Mouse (Mus musculus) spleen, postnatal 4 days (tissue): ENCODE measurements around the gene Phyhipl.

Experiments
- DNase-seq, 2 experiments: peaks; one replicate each; pipeline ENCODE4 v3.0.0; 2022; ENCODE audit warnings: low spot score in 2 of 2

Phyhipl gene

DNA sequence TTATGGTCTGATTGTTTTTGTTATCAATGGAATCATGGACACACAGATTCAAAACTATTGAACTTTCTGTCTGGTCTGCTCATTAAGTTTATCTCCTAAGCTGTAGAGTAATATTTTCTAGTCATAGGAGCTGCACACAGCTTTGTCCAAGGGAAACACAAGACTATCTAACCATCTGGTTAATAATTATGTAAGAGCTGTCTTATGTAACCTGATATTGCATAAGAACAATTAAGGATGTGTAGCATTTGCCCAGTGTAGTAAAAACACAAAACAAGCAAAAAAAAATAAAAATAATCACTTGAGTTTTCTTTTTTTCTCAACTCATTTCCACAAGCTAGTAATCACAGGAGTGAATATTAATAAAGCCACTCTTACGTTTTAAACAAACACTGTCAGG, 20.5 kb downstream of the Phyhipl start:
- no peak for DNase-seq

DNA sequence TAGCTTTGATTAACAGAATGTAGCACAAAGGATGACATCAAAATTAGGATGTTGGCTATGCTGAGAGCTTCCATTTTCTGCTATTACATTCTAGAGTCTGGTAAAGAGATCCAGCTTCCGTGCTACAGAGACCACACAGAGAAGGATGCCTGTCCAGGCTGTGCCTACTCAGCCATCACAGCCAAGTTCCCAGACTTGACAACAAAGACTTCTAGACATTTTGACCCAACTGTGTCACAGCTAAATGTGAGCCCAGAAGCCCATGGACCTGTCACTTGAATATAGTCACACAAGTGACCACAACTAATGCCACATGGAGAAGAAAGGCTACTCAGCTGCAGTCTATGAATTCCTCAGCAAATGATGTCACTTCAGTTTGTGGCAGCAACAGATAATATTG, 24.6 kb downstream of the Phyhipl start:
- DNase-seq: no peak

DNA sequence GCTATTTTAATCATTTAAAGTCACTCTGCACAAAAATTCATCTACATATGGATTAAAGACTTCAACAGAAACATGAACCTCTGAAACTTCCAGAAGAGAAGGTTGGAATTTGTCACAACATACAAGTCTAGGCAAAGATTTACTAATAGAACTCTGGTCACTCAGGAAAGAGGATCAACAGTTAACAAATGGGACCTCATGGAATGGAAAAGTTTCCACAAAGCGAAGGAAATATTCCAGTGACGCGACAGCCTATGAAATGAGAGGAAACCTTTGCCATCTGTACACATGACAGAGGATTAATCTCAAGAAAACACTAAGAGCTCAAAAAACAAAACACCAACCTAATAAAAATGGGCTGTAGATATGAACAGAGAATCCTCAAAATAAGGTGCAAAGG, 32.3 kb downstream of the Phyhipl start:
- DNase-seq: no peak

DNA sequence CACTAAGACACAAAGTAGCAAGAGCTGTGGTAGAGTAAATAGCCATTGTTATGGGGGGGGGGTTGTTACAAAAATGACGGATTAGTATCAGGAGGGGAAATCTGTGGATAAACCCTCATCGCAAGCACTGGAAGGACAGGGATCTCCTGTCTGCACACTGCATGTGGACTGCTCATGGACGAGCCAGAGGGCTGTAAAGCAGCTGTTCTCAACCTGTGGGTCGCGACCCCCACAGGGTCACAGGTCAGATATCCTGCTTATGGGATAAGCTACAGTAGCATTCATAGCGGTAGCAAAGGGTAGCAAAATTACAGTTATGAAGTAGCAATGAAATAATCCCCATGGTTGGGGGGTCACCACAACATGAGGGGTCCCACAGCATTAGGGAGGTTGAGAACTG, 39.4 kb downstream of the Phyhipl start:
- DNase-seq: no peak

DNA sequence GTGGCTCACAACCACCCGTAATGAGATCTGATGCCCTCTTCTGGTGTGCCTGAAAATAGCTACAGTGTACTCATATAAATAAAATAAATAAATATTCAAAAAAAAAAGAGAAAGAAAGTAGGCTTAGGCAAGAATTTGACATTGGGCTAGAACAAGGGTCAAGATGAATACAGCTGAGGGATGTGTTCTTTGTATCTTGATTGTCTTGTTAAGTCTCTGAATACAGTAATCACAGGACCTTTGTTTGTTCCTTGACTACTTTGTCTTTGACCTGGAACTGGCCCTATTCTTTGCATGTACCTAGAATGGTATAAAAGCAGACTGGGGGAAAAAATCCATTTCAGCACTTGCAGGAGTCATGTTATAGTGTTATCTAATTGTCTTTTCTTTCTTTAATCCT, 44.1 kb downstream of the Phyhipl start:
- no peak for DNase-seq

DNA sequence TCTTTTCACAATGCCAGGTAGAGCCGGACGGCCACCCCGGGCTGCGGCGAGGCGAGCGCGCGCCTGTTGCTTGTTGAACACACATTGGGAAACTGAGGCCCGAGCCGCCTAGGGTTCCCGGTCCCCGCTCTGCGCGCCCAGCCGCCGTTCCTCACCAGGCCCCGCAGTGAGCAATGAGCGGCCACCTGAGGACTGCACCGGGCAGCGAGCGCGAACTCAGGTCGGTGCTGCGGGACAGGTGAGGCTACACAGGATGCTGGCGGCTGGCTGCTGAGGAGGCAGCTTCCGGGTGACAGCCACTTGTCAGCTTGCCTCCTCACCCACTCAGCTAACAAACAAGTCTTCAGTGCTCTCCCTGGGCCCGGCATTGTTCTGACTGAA, 55.9 kb downstream of the Phyhipl start:
- DNase-seq: peak in 1 of 2 experiments; percentile 61

DNA sequence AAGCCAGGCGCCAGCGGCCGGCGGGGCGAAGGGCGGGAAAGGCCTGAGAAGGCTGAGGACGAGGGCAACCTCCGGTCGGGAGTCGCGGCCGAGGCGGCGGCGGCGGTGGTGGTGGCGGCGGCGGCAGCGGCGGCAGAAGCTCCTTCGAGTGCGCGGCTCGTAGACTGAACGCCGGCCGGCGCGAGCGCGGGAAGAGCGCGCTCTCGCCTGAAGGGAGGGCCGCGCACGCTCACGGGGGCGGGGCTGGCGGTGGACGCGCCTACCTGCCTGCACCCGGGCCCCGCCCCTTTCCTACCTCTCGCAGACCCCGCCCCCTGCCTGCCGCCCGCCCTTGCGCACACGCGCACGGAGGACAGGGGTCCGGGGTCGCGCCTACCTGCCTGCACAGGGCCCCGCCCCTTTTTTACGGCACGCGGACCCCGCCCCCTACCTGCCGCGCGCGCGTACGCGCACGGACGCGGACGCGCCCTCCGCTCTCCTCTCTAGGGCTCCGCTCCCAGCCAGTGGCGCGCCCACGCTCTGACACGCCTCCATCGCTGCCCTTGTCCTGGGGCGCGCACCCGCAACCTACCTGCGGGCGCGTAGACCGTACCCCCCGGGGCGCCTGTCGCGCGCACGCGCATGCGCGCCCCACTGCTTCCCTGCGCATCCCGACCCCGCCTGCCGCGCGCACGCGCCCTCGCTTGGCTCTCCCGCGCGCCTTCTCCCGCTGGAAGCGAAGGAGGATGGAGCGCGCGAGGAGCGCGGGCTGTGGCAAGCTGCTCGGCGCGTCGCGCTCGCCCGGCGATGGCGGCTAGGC, 56.4 kb downstream of the Phyhipl start:
- DNase-seq: peak; percentile 18 to 59

DNA sequence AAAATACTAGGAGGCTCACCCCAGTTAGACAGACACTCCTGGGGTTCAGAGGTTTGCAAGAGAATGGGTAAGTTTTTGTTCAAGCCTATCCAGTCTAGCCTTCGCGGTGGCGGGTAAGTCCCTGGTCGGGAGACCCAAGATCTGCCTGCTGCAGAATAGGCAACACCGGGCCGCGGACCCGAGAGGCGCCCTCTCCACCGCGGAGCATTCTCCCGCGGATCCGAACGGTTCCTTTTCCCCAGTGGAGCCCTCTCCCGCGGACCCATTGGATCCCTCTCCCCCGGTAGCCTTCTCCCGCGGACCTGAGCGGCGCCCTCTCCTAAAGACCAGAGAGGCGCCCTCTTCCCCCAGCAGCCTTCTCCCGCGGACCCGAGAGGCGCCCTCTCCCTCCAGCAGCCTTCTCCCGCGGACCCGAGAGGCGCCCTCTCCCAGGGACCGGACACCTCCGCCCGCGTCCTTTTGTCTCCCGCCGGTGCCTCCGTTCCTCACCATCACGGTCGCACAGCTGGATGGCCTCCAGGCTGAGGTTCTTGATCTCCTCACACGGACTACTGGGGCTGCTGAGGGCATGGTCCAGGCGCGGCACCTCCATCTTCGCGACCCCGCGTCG, 57.1 kb downstream of the Phyhipl start:
- DNase-seq: peak in 1 of 2 experiments; percentile 55

DNA sequence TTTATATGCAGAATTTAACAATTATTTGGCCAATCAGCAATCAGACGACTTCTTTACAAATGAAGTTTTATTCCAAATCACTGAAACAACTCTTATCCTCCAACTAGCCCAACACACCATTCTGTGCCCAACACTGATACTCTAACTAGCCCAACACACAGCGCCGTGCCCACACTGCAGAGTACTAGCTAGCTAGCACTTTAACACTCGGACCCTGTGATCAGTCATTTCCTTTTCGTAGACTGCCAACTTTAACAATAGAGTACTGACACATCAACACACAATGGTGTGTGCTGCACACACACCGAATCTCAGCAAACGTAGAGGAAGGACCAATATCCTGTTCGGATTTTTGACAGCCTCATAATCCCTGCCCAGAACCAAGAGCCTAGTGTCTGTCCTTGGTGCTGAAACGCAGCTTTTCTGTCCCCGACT, 57.7 kb downstream of the Phyhipl start:
- DNase-seq: no peak

DNA sequence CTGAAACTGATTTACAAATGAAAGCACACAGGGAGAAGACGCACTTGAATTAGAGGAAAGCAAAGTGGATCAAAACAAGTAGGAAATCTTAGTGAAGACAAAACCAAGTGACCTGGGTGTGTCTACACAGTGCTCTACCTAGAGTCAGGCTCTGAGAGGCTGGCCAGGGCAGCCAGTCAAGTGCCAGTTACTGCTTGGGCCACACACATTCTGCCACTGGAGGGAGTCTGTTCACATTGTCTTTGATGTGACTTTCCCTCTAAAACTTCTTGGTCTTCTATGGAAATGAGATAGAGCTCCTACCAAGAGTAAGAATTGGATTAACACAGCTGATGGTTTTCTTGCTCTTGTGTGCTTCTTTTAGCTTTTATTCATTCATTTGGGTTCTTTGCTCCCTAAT, 61.8 kb downstream of the Phyhipl start:
- DNase-seq: no peak

DNA sequence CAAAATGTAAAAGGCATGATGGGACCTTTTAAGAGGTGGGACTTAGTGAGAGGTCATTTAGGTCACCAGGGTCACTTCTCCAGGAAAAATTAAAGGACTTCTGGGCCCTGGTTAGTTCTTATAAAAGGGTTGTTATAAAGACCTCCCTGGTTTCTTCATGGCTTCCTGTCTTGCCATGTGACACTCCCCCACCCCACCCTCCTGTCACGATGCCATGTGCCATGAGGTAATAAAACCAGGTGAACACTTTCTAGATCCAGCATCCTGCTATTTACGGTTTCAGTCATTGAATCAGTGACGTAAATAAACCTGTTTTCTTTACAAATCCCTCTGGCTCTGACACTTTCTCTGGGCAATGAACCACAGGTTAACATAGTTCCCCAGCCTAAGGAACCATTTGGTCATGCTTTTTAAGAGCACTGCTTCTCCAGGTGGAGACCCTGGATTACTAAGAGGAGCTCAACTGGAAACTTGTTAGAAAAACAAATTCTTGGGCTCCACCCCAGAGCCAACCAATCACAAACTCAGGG, 68.8 kb downstream of the Phyhipl start:
- no peak for DNase-seq

DNA sequence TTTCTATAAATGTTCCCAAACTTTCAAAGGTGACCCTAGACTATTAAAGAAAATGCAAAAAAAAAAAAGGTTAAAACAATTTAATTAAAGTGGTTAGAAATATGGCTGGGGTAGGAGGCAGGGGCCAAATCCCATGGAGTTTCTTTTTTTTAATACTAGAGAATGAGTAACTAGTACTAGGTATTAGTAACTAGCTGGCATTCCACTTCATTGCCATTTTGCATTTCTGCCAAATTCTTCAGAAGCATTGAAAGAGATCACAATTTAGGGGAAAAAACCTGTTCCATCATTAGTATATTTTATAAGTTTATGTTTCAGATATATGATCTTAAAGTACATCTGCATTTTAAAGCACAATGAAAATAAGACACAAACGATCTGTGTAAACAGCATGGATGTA, 71.6 kb downstream of the Phyhipl start:
- DNase-seq: no peak

DNA sequence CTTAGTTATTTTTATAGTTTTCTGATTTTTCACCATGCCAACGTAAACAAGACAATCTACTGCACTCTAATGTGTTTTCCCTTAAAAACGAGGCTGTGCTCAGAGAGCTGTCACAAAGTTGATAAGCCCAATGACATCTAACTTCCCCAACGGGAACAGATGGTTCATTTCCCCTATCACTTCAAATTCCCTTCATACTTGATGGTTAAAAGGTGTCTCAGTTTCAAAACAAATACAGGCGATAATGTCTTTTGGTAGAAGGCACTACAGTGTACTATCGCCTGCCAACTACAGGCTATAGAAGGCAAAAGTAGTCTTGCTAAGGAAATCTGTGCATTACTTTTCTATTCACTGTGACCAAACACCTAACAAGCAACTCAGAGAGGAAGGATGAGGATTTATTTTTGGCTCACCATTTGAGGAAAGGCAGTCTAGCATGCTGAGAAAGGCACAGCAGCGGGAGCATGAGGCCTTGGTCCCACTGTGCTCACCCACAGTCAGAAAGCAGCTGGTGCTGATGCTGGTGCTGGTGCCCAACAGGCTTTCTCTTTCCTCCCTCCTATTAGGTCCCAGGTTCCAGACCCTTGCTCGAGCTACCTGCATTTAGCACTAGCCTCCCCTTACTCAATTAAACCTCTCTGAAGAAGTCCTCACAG, 74.1 kb downstream of the Phyhipl start:
- no peak for DNase-seq

DNA sequence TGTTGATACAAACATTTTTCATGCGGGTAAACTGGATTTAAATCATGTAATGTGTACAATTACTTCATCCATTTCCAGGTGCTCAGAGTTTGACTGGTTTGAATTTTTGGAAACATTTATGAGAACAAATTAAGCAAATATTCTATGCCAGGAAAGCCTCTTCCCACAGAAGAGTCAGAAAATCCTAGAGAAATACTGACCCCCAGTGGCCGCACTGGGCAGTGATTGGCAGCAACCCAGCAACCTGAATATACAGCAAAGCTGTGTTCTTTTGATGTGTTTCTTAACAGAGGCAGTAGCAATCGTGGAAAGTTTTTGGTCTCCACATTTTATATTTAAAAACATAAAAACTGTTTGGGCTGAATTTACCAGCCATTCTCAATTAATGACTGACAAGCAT, 92.1 kb downstream of the Phyhipl start:
- no peak for DNase-seq

DNA sequence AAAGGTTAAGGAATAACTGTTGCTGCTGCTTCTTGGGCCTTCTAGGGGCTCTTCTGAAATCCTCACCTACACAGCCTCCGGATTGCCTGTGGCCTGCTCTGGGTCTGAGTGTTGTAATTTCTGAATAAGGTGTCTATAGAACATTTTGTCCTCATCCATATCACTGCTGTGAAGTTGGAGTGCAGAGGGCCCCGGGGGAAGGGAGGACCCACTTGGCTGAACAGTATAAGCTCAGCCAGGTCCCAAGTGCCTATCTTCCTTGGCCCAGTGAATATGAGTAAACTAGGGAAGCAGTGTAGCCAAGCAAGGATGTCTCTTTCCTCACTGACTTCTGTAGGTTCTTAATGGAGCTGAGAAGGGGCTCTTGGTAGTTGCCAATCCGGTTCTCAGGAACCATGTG, 103.2 kb downstream of the Phyhipl start:
- DNase-seq: no peak

DNA sequence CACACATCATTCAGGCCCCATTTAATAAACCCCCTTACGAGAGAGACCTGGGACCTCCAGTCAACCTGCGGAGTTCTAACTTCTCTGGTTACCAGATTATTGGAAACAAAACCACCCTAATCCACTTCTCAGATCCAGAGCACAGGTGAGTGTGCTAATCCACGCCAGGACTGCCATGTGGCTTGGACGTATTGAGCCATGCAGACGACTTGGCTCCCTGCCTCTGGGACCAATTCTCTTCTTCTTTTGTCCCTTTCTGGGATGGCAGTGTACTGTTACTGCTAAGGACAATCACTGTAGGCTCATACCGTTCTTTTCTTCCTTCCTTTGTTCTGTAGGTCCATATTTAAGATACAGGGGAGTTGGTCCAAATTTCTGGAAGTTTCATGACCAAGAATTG, 112.9 kb downstream of the Phyhipl start:
- no peak for DNase-seq

DNA sequence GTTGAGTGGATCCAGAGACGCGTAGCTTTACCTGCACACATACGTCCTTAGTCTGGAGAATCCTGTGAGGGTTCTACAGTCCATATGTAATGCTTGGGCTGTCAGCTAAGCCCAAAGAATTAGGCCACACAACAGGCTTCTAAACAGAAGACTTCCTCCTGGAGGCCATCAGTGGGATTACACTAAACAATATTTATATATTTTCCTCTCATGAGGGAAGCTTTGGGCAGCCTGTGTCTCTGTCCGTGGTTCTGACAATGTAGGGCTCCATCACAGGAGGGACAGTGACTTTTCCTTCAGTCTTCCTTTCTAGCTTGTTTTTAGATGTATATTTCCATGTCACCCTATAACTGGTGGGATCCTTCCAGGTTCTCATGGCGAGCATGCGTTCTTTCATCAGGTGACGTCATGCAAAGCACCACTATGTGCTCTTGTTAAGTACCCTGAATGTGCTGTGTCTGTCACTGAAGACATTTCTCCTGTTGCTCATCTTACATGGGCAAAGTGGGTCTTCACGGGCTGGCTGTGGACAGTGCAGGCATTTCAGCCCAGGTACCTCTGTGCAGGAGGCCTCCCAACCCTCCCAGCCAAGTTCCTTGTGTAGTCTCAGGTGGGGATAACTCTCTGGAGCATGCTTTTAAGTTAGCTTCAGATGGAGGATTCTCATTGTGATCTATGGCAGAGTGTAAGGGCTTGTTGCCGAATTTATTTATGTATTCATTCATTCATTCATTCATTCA, 115.1 kb downstream of the Phyhipl start:
- DNase-seq: no peak

DNA sequence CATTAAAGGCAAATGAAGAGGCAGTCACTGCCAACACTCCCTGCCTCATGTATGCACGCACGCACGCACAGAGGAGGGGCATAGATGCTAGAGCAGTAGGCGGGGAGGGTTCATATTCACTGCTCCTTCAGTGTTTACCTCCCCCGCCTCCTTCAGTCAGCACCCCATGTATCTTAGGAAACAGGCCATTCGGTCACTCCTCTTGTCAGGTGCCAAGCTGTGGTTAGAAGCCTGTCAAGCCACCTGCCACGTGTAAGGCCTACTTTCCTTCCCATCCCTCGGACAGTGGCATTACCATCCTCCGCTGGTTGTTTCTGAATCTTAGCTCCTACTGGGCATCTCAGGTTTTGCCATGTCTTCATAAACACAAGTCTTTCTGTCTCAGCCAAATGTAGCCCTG, 116.5 kb downstream of the Phyhipl start:
- DNase-seq: no peak

DNA sequence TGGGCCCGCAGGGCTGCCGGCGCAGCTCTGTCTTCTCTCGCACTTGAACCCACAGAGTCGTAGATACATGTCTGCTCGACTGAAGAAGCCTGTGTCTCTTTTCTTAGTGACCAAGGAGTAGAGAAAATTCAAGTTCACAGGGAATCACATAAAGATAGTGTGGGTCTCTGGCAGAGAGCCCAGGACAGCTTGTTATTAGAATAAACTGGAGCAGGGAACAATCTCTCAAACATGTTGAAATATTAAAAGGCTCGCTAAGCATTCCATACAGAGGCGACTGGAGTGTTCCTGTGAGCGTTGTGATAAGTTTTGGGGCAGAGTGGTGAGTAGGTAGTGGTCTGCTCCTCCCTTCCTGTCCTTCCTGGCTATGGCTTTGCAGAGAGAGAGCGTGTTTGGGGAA, 118.1 kb downstream of the Phyhipl start:
- no peak for DNase-seq

DNA sequence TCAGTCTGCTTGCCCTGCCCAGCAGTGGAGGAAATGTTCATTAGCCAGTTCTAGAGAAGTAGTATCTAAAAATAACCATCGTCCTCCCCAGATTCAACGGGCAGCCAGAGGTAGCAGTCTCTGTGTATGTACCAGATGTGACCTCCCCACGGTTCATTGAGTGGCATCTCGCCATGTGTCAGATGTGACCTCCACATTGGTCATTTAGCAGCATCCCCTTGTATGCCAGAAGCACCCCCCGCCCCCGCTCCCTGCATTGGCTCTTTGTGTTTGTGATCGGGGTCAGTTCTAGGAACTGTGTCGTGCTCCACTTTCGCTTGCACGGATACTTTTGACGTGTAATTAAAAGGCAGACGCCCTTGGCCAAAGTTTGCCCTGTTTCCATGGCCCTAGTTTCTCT, 120.4 kb downstream of the Phyhipl start:
- peak in 1 of 2 experiments; percentile 48 for DNase-seq

DNA sequence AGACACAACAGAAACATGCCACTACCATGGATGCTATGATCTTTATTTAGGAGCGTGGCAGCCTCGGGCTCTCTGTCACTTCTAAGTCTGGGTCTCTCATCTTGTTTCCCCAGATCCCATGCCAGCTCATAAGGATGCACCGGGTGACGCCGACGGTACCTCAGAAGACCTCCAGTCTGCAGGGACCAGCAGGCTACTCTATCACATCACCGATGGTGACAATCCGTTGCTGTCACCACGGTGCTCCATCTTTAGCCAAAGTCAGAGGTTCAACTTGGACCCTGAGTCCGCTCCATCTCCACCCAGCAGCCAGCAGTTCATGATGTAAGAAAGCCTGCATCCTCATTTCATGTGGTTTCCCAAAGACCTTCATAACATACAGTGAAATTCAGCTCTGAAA, 121.2 kb downstream of the Phyhipl start:
- peak in 1 of 2 experiments; percentile 54 for DNase-seq

DNA sequence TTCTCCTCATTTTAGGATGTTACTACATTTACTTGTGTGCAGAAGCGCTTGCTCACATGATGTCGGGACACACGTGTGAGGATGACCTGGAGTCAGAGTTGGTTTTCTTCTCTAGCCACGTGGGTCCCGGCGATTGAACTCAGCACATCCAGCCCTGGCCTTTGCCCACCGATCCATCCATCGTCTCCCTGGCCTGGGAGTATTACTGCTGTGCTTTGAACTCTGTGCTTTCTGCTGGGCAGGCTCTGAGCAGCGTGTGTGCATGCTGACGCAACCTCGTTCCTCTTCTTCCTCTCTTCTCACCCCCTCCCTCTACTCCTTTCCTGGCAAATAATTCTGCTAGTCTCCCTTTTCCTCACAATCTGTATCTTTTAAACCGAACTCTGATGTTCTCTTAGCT, 121.8 kb downstream of the Phyhipl start:
- peak in 1 of 2 experiments; percentile 40 for DNase-seq
